Mouse (Mus musculus): Measurements from ENCODE around the gene Klf12. TPM values are rescaled to one million over a fixed set of nuclear protein-coding genes. Genes with fewer than 3 reads are reported as not detected.

Klf12 gene
- polyA plus RNA-seq, 1 experiment from 2014 or later = 39.2 TPM

DNA sequence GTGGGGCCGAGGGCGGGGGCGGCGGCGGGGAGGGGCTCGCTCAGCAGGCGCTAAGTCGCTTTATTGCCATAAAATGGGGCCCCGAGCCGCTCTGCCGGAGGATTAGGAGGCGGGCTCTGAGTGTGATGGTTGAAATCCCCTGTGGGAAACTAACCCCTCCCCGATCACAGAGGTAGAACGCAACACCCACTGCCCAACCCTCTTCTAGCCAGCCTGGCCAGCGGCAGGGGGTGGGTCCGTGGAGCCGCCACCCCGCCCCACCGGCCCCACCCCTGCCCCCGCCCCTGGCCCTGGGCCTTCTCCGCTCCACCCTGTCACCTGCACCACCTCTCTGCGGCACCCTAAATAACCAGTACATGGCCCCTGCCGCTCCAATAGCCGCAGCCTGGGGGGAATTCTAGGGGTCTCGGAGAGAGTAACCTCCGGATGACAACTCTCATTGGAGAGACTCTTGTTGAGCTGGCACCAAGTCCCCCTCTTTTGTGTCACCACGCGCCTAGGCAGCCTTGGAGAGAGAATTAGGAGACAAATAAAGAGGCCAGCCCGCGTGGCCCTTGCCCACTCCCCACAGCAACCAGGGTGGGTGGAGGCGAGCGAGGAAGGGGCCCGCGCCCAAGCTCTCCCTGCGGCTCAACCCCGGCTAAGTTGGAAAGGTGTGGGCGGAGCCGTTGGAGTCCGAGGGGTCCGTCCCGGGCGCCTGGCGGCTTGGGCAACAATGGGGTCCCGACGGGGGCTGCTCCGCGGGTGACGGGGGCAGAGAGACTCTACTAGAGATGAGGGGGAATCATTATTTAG is 579 bp upstream of the Klf12 start:
- H3K4me1 ChIP-seq = peaks cover 11% of the 10 kb centered on the region; the same call in 1 of the 2 replicates
- peaks cover 1% of the 10 kb centered on the region for H3K9me3 ChIP-seq
- WGBS = 0% methylated on average over 48 of the region's 48 CpGs
- peak; percentile 88 for ATAC-seq (ENCODE audit: low FRiP score, low read depth)
- peak overlapping the region; percentile 87 for H3K27ac ChIP-seq
- peak overlapping the region; percentile 90 for H3K4me2 ChIP-seq (replicated peaks)
- H3K9ac ChIP-seq = peak overlapping the region; percentile 74
- no peaks in the 10 kb centered on the region for H3K27me3 ChIP-seq (replicated peaks)
- H3K36me3 ChIP-seq = no peaks in the 10 kb centered on the region
- peak overlapping the region; percentile 54 for H3K4me3 ChIP-seq

DNA sequence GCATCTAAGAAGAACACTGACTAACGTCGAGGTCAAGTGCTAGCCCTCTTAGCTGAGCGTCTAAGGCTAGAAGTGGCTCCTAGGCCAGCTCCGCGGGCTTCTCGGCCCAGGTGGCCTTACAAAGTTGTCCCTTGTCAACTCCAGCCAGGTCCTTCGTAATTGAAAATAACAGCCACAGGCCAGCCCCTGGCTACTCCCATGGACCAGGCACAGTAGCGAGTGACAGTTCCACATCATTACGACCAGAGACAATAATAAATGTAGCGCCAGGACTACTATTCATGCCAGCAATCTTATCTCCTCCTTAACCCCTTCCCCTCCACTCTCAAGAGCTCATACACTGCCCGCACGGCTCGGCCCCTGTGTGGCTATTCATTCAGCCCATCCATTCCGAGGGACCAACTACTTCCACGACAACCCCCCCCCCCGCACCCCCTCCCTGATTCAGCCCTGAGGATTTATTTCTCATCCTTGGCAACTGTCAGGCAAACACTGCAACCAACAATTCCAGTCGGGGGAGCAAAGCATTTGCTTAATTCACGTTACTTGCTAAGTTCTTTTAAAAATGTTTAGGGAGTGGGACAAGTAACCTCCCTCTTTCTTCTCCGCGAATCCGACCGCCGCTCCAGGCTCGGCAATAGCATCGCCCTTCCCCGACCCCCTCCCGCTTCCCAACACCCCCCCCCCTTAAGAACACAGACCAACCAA is 914 bp downstream of the Klf12 start:
- Histone ChIP-seq H3K4me1 (peaks cover 11% of the 10 kb centered on the region; the same call in 1 of the 2 replicates), H3K27me3 (replicated peaks) (no peaks in the 10 kb centered on the region), H3K36me3 (no peaks in the 10 kb centered on the region), H3K4me2 (replicated peaks) (peak overlapping the region; percentile 90), H3K9me3 (peaks cover 6% of the 10 kb centered on the region), H3K9ac (peak overlapping the region; percentile 74), H3K4me3 (peak overlapping the region; percentile 54), H3K27ac (0 out of 2 replicates have a peak overlapping the region, but pooled peaks have one; percentile 20)
- peak; percentile 12 for ATAC-seq (ENCODE audit: low FRiP score, low read depth)
- WGBS = under 1% methylated on average over 27 of the region's 27 CpGs

DNA sequence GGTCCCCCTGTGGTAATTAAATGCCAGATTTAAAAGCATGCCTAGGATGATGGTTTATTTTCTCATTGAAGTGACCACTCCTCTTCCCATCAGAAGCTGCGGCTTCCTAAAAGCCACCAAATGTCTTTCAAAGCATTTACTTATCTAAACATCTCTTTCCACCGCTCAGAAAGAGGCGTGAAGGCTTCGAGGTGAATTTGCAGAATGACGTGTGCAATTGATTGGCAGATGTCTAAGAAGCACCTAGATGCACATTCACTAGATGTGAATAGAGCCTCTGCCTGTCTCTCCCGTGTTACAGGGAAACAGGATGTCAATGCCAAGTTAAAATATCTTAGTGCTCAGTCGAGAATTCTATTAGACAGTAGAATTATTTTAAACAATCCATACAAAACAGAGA is 1.8 kb downstream of the Klf12 start:
- H3K4me1 ChIP-seq = peaks cover 11% of the 10 kb centered on the region; the same call in 1 of the 2 replicates
- ATAC-seq (ENCODE audit: low FRiP score, low read depth) = no peak
- peak overlapping the region; percentile 54 for H3K4me3 ChIP-seq
- peaks cover 6% of the 10 kb centered on the region for H3K9me3 ChIP-seq
- 10% methylated on average over 7 of the region's 7 CpGs for WGBS
- H3K4me2 ChIP-seq (replicated peaks) = peak overlapping the region; percentile 90
- no peaks in the 10 kb centered on the region for H3K27me3 ChIP-seq (replicated peaks)
- 0 out of 2 replicates have a peak overlapping the region, but pooled peaks have one; percentile 74 for H3K9ac ChIP-seq
- H3K27ac ChIP-seq = no peak overlapping the region
- H3K36me3 ChIP-seq = no peaks in the 10 kb centered on the region

DNA sequence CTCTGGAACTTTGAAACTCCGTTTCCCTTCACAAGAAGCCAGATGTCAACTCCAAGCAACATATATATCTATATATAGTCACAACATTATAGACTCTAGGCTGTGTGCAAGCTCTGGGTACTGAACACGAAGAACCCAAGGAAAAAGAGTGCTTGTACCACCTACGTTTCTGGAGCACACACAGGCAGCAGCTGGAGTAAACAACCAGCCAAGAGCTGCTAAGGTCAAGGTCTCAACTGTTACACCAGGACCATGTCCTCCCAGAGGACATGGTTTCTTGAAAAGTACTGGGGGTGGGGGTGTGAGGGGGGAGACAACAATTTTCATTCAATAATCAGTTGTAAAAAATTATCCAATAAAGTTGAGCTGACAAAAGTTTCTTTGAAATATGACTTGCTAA is 2.7 kb downstream of the Klf12 start:
- Histone ChIP-seq H3K9ac (no peak overlapping the region), H3K4me1 (peaks cover 11% of the 10 kb centered on the region; the same call in 1 of the 2 replicates), H3K27me3 (replicated peaks) (no peaks in the 10 kb centered on the region), H3K27ac (no peak overlapping the region), H3K4me2 (replicated peaks) (peak overlapping the region; percentile 7; the same call in 1 of the 2 replicates), H3K9me3 (peaks cover 6% of the 10 kb centered on the region), H3K4me3 (no peak overlapping the region), H3K36me3 (no peaks in the 10 kb centered on the region)
- WGBS = 55% methylated on average over 3 of the region's 3 CpGs
- ATAC-seq (ENCODE audit: low FRiP score, low read depth) = no peak

DNA sequence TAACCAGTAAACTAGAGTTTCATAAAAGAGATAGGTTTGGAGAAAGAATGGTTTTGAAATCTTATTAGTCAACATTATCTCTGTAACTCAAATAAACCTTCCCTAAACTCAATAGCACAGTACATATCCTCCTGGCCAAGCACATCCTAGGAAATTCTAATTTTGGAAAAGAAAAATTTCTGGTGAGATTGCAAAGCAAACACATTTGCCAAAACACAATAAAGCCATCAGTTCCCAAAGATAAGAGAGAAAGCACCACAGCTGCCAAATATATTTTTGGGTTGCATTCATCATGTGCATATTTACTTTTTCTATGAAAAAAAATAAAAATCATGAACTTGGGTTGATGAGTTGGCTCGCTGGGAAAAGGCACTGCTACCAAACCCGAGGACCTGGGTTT is 10.3 kb downstream of the Klf12 start:
- H3K27ac ChIP-seq = no peak overlapping the region
- H3K4me1 ChIP-seq = no peaks in the 10 kb centered on the region
- no peak overlapping the region for H3K9ac ChIP-seq
- WGBS = 98% methylated on average over 2 of the region's 2 CpGs
- ATAC-seq (ENCODE audit: low FRiP score, low read depth) = no peak
- no peaks in the 10 kb centered on the region for H3K36me3 ChIP-seq
- H3K4me3 ChIP-seq = no peak overlapping the region
- H3K4me2 ChIP-seq (replicated peaks) = no peak overlapping the region
- H3K9me3 ChIP-seq = no peaks in the 10 kb centered on the region
- H3K27me3 ChIP-seq (replicated peaks) = no peaks in the 10 kb centered on the region

DNA sequence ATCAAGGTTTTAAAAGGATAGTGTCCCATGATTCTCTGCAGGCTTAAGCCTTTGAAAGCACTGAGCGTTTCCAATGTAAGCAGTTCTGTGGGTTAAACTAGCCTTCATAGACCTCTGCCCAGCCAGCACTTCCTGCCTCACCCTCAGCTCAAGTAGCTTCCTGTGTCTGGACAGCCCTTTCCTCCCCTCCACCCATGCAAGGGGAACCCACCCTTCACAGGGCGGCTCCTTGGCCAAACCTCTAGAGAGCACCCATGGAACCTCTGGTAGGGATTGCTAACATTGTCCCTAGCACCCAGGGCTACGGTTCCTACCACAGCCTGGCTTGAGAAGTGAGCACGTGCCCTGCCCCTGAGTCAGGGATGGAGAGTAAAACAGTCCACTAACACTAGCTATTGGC is 23.9 kb downstream of the Klf12 start:
- WGBS = 84% methylated on average over 4 of the region's 4 CpGs
- no peak overlapping the region for H3K9ac ChIP-seq
- H3K4me2 ChIP-seq (replicated peaks) = no peak overlapping the region
- H3K27me3 ChIP-seq (replicated peaks) = no peaks in the 10 kb centered on the region
- no peaks in the 10 kb centered on the region for H3K36me3 ChIP-seq
- H3K27ac ChIP-seq = no peak overlapping the region
- H3K4me3 ChIP-seq = no peak overlapping the region
- no peaks in the 10 kb centered on the region for H3K4me1 ChIP-seq
- no peak for ATAC-seq (ENCODE audit: low FRiP score, low read depth)
- H3K9me3 ChIP-seq = no peaks in the 10 kb centered on the region

DNA sequence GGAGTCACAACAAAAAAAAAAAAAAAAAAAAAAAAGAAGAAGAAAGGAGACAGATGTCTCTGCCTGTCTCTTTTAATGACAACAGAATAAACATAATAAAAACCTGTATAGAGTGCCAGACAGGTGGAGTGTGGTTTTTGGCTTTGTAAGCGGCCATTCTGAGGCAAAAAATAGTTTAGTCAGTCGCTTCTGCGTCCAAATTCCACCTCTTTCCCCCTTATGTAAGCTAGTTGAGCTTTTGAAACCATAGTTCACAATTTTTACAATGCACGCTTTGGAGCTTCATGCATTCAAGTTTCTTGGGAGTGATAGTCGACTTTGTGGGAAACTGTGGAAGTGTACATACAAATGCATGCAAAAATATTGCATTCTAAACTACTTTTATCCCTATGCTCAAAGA is 41.4 kb downstream of the Klf12 start:
- no peak overlapping the region for H3K4me3 ChIP-seq
- H3K9ac ChIP-seq = no peak overlapping the region
- H3K27ac ChIP-seq = no peak overlapping the region
- no peaks in the 10 kb centered on the region for H3K9me3 ChIP-seq
- H3K4me1 ChIP-seq = no peaks in the 10 kb centered on the region
- no peaks in the 10 kb centered on the region for H3K27me3 ChIP-seq (replicated peaks)
- ATAC-seq (ENCODE audit: low FRiP score, low read depth) = no peak
- no peaks in the 10 kb centered on the region for H3K36me3 ChIP-seq
- H3K4me2 ChIP-seq (replicated peaks) = no peak overlapping the region
- 92% methylated on average over 5 of the region's 5 CpGs for WGBS

DNA sequence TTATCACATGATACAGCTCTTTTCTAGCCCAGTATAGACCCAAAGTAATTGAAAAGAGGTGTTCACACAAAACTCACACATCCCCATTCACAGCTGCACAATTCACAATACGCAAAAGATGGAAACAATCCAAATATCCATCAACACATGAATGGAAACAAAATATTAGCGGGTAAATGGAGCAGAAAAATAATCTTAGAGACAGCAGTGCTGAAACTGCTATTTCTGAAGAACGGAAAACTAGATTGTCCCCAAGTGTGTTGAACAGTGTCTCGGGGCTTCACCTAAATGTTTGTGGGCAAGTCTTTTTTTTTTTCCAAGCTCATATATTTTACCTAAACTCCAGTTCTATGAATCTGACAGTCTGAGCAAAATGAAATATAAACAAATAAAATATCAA is 44.6 kb downstream of the Klf12 start:
- Histone ChIP-seq H3K27me3 (replicated peaks) (no peaks in the 10 kb centered on the region), H3K4me1 (no peaks in the 10 kb centered on the region), H3K27ac (no peak overlapping the region), H3K4me3 (no peak overlapping the region), H3K9ac (no peak overlapping the region), H3K9me3 (no peaks in the 10 kb centered on the region), H3K36me3 (no peaks in the 10 kb centered on the region), H3K4me2 (replicated peaks) (no peak overlapping the region)
- 88% methylated on average over 4 of the region's 4 CpGs for WGBS
- ATAC-seq (ENCODE audit: low FRiP score, low read depth) = no peak

DNA sequence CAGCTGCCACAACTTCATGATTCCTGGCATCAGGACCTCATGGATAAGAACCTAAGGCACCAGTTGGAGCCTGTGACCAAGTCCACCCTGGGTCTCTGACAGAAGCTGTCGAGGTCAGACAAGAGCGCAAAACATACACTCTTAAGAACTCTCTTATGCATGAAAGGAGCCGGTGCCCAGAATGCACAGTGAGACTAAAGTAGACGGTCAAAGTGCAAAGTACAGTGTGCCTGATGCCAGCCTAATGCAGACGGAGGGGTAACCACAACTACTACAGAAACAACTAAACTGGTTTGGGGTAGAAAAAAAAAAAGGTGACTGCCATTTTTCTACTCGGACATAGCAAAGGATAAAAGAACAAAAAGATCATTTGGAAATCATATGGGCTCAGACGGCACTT is 47.7 kb downstream of the Klf12 start:
- WGBS = 88% methylated on average over 7 of the region's 7 CpGs
- Histone ChIP-seq H3K4me3 (no peak overlapping the region), H3K36me3 (no peaks in the 10 kb centered on the region), H3K9me3 (no peaks in the 10 kb centered on the region), H3K4me2 (replicated peaks) (no peak overlapping the region), H3K4me1 (no peaks in the 10 kb centered on the region), H3K9ac (no peak overlapping the region), H3K27me3 (replicated peaks) (no peaks in the 10 kb centered on the region), H3K27ac (no peak overlapping the region)
- no peak for ATAC-seq (ENCODE audit: low FRiP score, low read depth)

DNA sequence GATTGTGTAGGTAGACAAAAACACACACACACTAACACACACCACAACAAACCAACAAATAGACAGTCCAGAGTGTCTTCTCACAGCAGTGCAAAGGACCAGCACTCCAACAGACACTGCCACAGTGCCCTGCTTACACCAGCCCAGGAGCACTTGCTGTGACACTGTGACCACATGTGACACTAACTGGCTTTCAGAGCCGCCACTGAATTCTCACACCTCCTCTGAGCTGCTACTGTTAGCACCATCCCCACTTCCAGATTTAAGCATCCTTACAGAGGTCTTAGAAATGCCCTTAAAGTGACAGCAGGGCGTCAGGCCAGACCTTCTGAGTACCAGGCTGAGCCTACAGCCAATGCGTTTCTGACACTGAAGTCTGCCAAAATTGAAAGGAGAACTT is 48.7 kb downstream of the Klf12 start:
- no peaks in the 10 kb centered on the region for H3K9me3 ChIP-seq
- no peak for ATAC-seq (ENCODE audit: low FRiP score, low read depth)
- H3K9ac ChIP-seq = no peak overlapping the region
- H3K27ac ChIP-seq = no peak overlapping the region
- no peaks in the 10 kb centered on the region for H3K36me3 ChIP-seq
- H3K4me2 ChIP-seq (replicated peaks) = no peak overlapping the region
- no peaks in the 10 kb centered on the region for H3K4me1 ChIP-seq
- WGBS = 53% methylated on average over 3 of the region's 3 CpGs
- H3K4me3 ChIP-seq = no peak overlapping the region
- H3K27me3 ChIP-seq (replicated peaks) = no peaks in the 10 kb centered on the region

DNA sequence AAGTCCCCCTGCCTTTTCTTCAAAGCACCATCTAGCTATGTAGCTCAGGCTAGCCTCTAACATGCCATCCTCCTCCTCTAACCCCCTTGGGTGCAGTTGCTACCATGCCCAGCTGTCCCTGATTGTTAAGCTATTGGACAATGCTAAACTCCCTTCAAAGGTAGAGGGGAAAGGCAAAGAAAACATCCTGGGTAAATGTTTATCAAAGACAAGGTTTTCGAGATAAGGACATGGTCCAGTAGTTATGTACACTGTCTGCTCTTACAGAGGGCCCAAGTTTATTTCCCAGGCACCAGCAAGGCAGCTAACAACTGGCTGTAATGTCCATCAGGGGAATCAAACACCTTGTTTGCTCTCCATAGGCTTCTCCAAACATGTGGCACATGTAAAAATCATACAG is 53.1 kb downstream of the Klf12 start:
- no peak for ATAC-seq (ENCODE audit: low FRiP score, low read depth)
- no peaks in the 10 kb centered on the region for H3K27me3 ChIP-seq (replicated peaks)

DNA sequence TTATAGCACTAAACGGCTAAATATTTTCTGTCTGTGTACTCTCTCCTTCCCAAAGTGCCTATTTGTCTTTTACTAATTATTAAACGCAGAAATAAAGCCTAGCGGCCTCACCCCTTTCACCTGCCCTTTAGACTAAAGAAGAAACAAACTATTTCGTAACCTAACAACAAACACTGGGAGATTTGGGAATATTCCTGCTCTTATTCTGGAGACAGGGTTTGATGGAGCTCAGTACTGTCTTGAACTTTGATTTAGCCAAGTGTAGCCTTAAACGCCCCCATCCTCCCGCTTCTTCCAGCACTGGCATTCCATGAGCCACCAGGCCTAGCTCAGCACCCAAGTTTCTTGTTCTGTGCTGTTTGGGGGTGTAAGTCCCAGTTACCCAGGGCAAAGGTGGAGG is 56.4 kb downstream of the Klf12 start:
- ATAC-seq (ENCODE audit: low FRiP score, low read depth) = no peak
- WGBS = 95% methylated on average over 6 of the region's 6 CpGs
- no peak overlapping the region for H3K9ac ChIP-seq
- H3K36me3 ChIP-seq = no peaks in the 10 kb centered on the region
- H3K27ac ChIP-seq = no peak overlapping the region
- H3K27me3 ChIP-seq (replicated peaks) = no peaks in the 10 kb centered on the region
- H3K9me3 ChIP-seq = no peaks in the 10 kb centered on the region
- H3K4me3 ChIP-seq = no peak overlapping the region
- H3K4me1 ChIP-seq = no peaks in the 10 kb centered on the region
- no peak overlapping the region for H3K4me2 ChIP-seq (replicated peaks)

More for the DNA sequence above, 53.1 kb downstream of the Klf12 start:
- H3K4me1 ChIP-seq = no peaks in the 10 kb centered on the region
- no peak overlapping the region for H3K4me2 ChIP-seq (replicated peaks)
- H3K27ac ChIP-seq = no peak overlapping the region
- H3K9ac ChIP-seq = no peak overlapping the region
- H3K36me3 ChIP-seq = no peaks in the 10 kb centered on the region
- H3K4me3 ChIP-seq = no peak overlapping the region
- WGBS = 80% methylated on average over 1 of the region's 1 CpGs
- no peaks in the 10 kb centered on the region for H3K9me3 ChIP-seq
